Mouse (Mus musculus): ENCODE results near the gene Tmem243. TPM values are rescaled to one million over a fixed set of nuclear protein-coding genes. Genes with fewer than 3 reads are reported as not detected.
A peak's percentile ranks its signal among the peaks of the same experiment; 100 is the strongest.

The Tmem243 gene
- polyA plus RNA-seq, 1 experiment from 2014 or later, result 27.5 TPM

DNA sequence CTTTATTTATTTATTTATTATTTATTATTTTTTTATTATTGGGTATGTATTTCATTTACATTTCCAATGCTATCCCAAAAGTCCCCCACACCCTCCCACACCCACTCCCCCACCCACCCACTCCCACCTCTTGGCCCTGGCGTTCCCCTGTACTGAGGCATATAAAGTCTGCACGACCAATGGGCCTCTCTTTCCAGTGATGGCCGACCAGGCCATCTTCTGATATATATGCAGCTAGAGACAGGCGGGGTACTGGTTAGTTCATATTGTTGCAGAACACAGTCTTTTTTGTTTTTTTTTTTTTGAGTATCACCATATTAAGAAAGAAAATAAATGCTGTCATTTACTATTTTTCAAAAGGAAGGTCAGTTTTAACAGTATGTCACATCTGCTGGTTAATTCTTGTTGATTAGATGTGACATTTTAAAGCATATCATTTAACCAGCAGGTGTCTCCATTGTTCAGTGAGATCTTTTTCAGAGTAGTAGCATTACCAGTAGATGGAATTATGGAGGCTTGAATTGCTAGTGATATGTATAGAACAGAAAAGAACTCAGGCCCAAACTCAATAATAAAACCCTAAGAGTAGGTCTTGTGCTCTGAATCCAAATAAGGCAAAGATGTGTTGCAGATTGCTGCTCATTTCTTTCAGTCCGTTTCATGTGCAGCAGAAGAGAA, 69.0 kb downstream of the Tmem243 start:
- peak; percentile 4 for DNase-seq (ENCODE audit: low spot score)

DNA sequence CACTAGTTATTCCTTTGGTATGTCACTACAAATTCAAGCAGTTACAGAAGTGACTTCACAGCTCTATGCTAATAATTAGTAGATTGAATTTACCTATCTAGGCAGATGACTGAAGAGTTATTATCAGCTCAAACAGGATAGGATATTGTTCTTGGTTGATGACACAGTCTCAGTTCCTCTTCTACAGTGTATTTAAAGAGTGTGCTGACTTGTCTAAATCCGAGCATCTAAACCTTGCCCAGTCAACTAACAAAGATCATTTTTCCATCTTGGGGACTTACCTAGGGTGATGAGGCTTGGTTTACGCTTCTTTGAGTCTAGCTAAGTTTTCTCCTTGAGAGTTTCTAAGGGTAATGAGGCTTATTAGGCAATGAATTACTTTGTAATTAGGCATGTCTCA, 72.8 kb downstream of the Tmem243 start:
- no peak for DNase-seq (ENCODE audit: low spot score)

DNA sequence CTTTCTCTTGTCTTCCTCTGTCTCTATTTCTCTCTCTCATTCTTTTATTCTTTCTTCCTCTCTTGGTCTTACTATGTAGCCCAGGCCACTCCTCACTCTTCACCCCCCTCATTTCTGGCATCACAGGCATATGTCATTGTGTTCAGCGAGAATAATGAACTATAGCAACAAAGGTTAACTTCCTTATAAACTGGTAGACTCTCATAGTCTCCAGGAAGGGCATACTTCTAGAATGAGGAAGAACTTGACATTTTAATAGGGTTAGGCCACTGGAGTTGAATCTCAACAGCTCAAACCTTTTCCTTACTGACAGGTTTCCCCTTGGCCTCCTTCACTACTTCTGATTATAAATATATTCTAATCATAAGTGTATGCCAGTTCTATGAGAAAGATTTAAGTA, 86.0 kb downstream of the Tmem243 start:
- DNase-seq (ENCODE audit: low spot score), result no peak

Other genes with a start within 250 kb of the Tmem243 start
- 0.64 and 1.2 TPM in 2 replicates for gene Abcb4, start 207.0 kb upstream of the Tmem243 start, polyA plus RNA-seq (2015; fragmentation: Nextera tagmentation; extraction: Ambion mirVana)
- gene Crot, start 103.3 kb upstream of the Tmem243 start, polyA plus RNA-seq (2015; fragmentation: Nextera tagmentation; extraction: Ambion mirVana), result 41.6 and 43.4 TPM in 2 replicates
- gene Dmtf1, start 61.1 kb downstream of the Tmem243 start, polyA plus RNA-seq (2015; fragmentation: Nextera tagmentation; extraction: Ambion mirVana), result 41.8 and 45.6 TPM in 2 replicates
- 0.18 and 0.20 TPM in 2 replicates for gene 9330182L06Rik, start 165.4 kb downstream of the Tmem243 start, polyA plus RNA-seq (2015; fragmentation: Nextera tagmentation; extraction: Ambion mirVana)